Mouse (Mus musculus) adipocyte (in vitro differentiated cells): Measurements from ENCODE around the gene Gm45844.
"Not testable (repeated sequence)": the region's sequence is repeated elsewhere in the genome, so short reads cannot be mapped to it uniquely, and the experiment has no call there.

Source experiments
- DNase-seq: peaks from one replicate; pipeline ENCODE4 v3.0.0-alpha.2; 2016; ENCODE audit warnings: low spot score

The Gm45844 gene

GRCm38 (mm10) chr7:7277966-7278567, at the start of gene Gm45844:
Gene Gm45844 (minus strand): TSS chr7:7278289.
- peak; percentile 63 for DNase-seq

- peak; percentile 43 for DNase-seq
Measured at GRCm38 (mm10) chr7:7295595-7295994, 17.5 kb upstream of the Gm45844 start.

GRCm38 (mm10) chr7:7281383-7281782, 3.3 kb upstream of the Gm45844 start:
- peak; percentile 1 for DNase-seq

GRCm38 (mm10) chr7:7277556-7277955, 533 bp downstream of the Gm45844 start:
- DNase-seq = not testable (repeated sequence)

- not testable (repeated sequence) for DNase-seq
Measured at GRCm38 (mm10) chr7:7247228-7247627, 30.9 kb downstream of the Gm45844 start, which contains the start of gene Vmn2r29. Gene Vmn2r29 (minus strand): TSS chr7:7247328.

- not testable (repeated sequence) for DNase-seq
Measured at GRCm38 (mm10) chr7:7209313-7210151, 68.6 kb downstream of the Gm45844 start, which contains the start of gene Zfp772. Gene Zfp772 (minus strand): TSS chr7:7209998.

- DNase-seq = peak; percentile 49
Measured at GRCm38 (mm10) chr7:7188191-7188942, 89.7 kb downstream of the Gm45844 start.

GRCm38 (mm10) chr7:7187417-7188190, 90.5 kb downstream of the Gm45844 start:
- no peak for DNase-seq

GRCm38 (mm10) chr7:7185897-7186296, 92.2 kb downstream of the Gm45844 start:
- DNase-seq = no peak

- DNase-seq = peak; percentile 71
Measured at GRCm38 (mm10) chr7:7171227-7172147, 106.6 kb downstream of the Gm45844 start, which contains the start of gene Zfp418. Gene Zfp418 (plus strand): TSS chr7:7171330.
